Mouse (Mus musculus) retina, postnatal 1 day (tissue): Measurements from ENCODE around the gene Klf11.
"Not testable (repeated sequence)": the region's sequence is repeated elsewhere in the genome, so short reads cannot be mapped to it uniquely, and the experiment has no call there.

ENCODE experiments used
- DNase-seq: peaks from one replicate; pipeline ENCODE4 v3.0.0-alpha.2; 2012

The Klf11 gene

GRCm38 (mm10) chr12:24654065-24654862, 3.2 kb downstream of the Klf11 start:
- no peak for DNase-seq

GRCm38 (mm10) chr12:24656436-24656835, 5.4 kb downstream of the Klf11 start:
- no peak for DNase-seq

- no peak for DNase-seq
Measured at GRCm38 (mm10) chr12:24658998-24659397, 7.9 kb downstream of the Klf11 start.

- no peak for DNase-seq
Measured at GRCm38 (mm10) chr12:24659923-24660322, 8.8 kb downstream of the Klf11 start.

GRCm38 (mm10) chr12:24661100-24661499, 10.0 kb downstream of the Klf11 start:
- no peak for DNase-seq

- no peak for DNase-seq
Measured at GRCm38 (mm10) chr12:24662131-24662530, 11.1 kb downstream of the Klf11 start.

GRCm38 (mm10) chr12:24680096-24680491, 29.0 kb downstream of the Klf11 start:
- DNase-seq, result no peak

- peak; percentile 77 for DNase-seq
Measured at GRCm38 (mm10) chr12:24680492-24681285, 29.6 kb downstream of the Klf11 start.

- peak; percentile 22 for DNase-seq
Measured at GRCm38 (mm10) chr12:24681286-24682023, 30.4 kb downstream of the Klf11 start, which contains the start of gene Cys1. Gene Cys1 (minus strand): TSS chr12:24681813.

GRCm38 (mm10) chr12:24682563-24682962, 31.5 kb downstream of the Klf11 start:
- DNase-seq, result no peak

GRCm38 (mm10) chr12:24683461-24683860, 32.4 kb downstream of the Klf11 start:
- DNase-seq, result no peak

- no peak for DNase-seq
Measured at GRCm38 (mm10) chr12:24686038-24686695, 35.1 kb downstream of the Klf11 start.

- DNase-seq, result no peak
Measured at GRCm38 (mm10) chr12:24686696-24687346, 35.7 kb downstream of the Klf11 start.

GRCm38 (mm10) chr12:24690351-24690750, 39.3 kb downstream of the Klf11 start:
- no peak for DNase-seq

GRCm38 (mm10) chr12:24696500-24697483, 45.7 kb downstream of the Klf11 start:
- DNase-seq, result peak; percentile 92

- DNase-seq, result no peak
Measured at GRCm38 (mm10) chr12:24697484-24698204, 46.6 kb downstream of the Klf11 start.

GRCm38 (mm10) chr12:24698514-24698913, 47.4 kb downstream of the Klf11 start:
- no peak for DNase-seq

- no peak for DNase-seq
Measured at GRCm38 (mm10) chr12:24699578-24699977, 48.5 kb downstream of the Klf11 start.

GRCm38 (mm10) chr12:24701621-24702020, 50.5 kb downstream of the Klf11 start:
- not testable (repeated sequence) for DNase-seq

- DNase-seq, result no peak
Measured at GRCm38 (mm10) chr12:24703013-24703412, 51.9 kb downstream of the Klf11 start.
